Mouse (Mus musculus): ENCODE measurements at regions not wholly inside any gene's neighbourhood (a gene's known extent, or its start where the extent isn't known, plus 50 kb on each side); places are given as distances from the start of the nearest gene placed in this dataset.

DNA sequence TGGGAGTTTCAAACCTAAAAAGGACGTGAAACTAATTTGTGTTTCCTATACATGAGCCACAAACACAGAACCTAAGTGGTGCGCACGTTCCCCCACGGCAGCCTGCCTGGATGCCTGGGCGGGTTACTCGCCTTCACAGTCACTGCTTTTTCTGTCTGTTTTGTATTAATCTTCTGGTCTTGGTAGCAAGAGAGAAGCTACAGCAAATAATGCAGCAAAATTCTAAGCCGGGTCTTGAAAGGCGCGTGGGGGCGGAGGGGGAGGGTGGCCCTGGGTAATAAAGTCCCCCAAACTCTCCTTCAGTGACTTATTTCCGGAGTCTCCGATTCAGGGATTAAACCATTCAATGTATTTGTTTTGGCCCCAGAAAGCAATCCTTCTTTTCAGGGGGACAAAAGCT is 300.0 kb upstream of the Tbx3 start:
- TF ChIP-seq ZNF384 (IDR thresholded peaks at IDR 0.05; ENCODE audit: low read depth, low read length) (no peak), SMC3 (IDR thresholded peaks at IDR 0.05; ENCODE audit: low read depth, low read length) (no peak), POLR2AphosphoS2 (IDR thresholded peaks at IDR 0.05; ENCODE audit: low read length) (no peak), POLR2A (IDR thresholded peaks at IDR 0.05; ENCODE audit: control insufficient read depth in 1 of 2, insufficient read depth in 1 of 2, low read depth in 1 of 2, low read length in 2 of 2, poor library complexity in 1 of 2) (no peak), UBTF (IDR thresholded peaks at IDR 0.05; ENCODE audit: borderline replicate concordance, insufficient read depth, low read depth, low read length) (no peak), EP300 (IDR thresholded peaks at IDR 0.05; ENCODE audit: low read depth in 1 of 2, low read length in 2 of 2) (no peak)
